Mouse (Mus musculus): Measurements from ENCODE around the gene Ap3d1. TPM values are rescaled to one million over a fixed set of nuclear protein-coding genes. Genes with fewer than 3 reads are reported as not detected.
A peak's percentile ranks its signal among the peaks of the same experiment; 100 is the strongest.

The Ap3d1 gene
- total RNA-seq, 1 experiment from 2014 or later: 33.6 TPM

DNA sequence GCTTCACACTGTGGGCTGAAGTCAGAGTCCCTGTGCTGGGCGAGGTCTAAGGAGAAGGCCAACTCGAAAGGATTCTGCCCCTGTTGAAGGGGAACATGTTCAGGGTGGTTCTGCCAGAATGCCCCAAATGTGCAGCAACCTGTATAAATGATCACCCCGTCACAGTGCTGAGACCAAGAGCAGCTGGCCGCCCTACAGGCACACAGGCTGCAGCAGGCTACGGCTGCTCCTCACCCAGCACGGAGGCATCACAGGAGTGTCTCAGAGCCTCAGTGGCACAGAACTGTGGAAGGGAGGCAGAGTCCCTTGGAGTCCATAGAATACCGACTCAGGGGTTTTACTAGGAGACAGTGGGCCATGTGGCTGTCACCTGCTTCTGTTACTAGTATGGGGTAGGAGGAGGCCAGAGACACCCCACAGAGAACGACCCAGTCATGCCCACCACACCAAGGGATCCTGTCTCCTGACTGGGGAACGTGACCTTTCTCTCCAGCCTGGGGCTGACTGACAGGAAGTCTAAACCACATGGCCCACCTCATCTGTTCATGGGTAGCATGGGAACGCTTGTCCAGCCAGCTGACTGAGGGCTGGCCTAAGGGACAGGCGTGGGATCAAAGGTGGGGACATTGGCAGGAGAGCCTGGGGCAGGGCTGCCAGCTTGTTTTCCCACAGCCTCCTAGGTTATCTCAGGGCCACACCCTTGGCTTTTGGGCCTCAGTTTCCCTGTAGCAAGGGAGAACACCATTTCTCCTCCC, 70.0 kb downstream of the Ap3d1 start:
- no peak for ATAC-seq (replicated peaks; ENCODE audit: low read depth, poor library complexity, severe bottlenecking)

- no peak for ATAC-seq (replicated peaks; ENCODE audit: low read depth, poor library complexity, severe bottlenecking)
These were observed 70.8 kb downstream of the Ap3d1 start for GRCm38 (mm10) chr10:80671251-80671650.

GRCm38 (mm10) chr10:80670531-80670930, 71.5 kb downstream of the Ap3d1 start:
- no peak for ATAC-seq (replicated peaks; ENCODE audit: low read depth, poor library complexity, severe bottlenecking)

DNA sequence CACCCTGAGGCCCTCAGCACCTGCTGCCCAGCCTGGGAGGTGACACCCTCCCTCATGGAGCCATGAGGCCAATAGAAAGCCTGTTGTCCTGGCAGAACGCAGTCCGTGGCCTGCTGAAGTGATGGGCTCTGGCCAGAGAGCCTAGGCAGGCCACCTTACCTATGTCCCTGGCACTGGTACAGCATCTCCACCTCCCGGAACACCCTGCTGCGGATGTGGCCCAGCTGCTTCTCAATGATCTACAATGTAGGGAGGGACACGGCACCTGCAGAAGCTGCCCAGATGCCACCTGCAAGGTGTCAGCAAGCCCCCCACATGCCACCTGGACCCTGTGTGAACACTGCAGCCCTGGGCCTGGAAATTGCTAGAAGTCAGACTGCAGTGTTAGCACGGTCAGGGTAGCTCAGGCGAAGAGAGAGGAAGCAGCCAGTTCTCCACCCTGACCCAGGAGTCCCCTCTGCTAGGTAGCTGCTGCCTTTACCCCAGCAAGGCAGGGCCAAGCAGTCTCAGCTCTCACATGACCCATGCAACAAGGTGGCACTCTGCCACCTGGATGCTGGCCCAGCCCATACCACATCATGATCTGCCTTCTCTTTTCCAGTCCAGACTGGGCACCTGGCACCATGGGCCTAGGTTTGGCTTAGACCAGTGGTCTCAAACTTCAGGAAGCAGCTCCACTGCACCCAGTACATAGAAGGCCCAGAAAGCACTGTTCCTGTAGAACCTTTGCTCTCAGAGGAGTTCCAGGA, 72.2 kb downstream of the Ap3d1 start:
- ATAC-seq (replicated peaks; ENCODE audit: low read depth, poor library complexity, severe bottlenecking): no peak

GRCm38 (mm10) chr10:80669018-80669417, 73.0 kb downstream of the Ap3d1 start:
- no peak for ATAC-seq (replicated peaks; ENCODE audit: low read depth, poor library complexity, severe bottlenecking)

DNA sequence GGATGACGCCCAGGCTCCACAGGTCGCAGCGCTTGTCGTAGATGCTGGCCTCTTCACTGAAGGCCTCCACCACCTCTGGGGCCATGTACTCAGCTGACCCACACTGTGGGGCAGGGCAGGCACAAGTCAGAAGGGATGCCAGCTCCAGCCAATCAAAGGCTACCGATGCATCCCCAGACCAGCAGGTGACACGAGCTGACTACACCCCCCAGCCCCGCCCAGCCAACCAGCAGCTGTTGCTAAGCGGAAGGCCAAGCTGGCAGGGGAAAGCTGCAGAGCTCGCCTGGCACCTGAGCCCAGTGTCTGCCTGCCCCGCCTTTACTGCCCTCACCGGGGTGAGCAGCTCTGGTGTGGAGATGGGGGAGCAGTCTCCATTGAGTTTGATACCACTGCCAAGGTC, 73.5 kb downstream of the Ap3d1 start:
- no peak for ATAC-seq (replicated peaks; ENCODE audit: low read depth, poor library complexity, severe bottlenecking)

DNA sequence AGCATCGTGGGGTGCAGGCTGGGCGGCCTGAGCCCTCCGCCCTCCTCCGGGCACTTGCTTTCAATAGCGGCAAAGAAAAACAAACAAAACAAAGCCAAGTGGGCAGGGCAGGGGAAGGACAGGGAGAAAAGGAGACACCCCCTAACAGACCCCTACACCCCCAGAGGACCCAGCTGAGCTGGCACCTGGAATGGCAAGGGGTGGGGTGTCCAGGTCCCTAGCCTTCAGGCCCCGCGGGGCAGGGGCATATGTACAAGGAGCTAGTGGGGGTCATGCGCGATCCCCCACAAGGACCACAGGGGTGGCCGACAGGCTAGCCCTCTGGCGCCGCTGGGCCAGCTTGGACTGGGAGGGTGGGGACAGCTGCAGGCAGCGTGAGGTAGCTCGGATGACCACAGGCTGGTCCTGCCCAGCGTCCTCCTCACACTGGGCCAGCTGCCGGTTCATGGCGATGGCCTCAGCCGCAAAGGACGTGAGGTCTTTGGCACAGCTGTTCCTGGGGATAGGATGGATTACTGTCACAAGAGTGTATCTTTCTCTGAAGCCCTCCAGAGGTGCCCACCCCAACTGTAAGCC, 75.1 kb downstream of the Ap3d1 start:
- no peak for ATAC-seq (replicated peaks; ENCODE audit: low read depth, poor library complexity, severe bottlenecking)

GRCm38 (mm10) chr10:80665981-80666733, 75.9 kb downstream of the Ap3d1 start:
- peak; percentile 48 for ATAC-seq (replicated peaks; ENCODE audit: low read depth, poor library complexity, severe bottlenecking)

GRCm38 (mm10) chr10:80665459-80665858, 76.6 kb downstream of the Ap3d1 start:
- ATAC-seq (replicated peaks; ENCODE audit: low read depth, poor library complexity, severe bottlenecking): no peak

DNA sequence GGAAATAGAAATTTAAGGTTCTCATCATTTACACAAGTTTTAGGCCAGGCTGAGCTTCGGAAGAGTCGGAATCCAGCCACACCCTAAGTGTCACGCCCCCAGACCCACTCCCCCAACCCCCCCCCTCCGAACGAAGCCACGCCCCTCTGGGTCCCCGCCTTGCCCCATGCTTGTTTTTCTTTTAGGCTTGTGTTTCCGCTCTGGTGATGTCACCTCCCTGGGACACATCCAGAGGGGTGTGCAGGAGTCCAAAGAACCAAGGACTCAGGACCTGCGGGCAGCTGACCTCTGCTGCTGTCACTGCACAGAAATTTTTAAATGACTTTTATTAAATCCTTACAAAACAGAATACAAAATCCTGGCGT, 77.1 kb downstream of the Ap3d1 start:
- ATAC-seq (replicated peaks; ENCODE audit: low read depth, poor library complexity, severe bottlenecking): no peak

DNA sequence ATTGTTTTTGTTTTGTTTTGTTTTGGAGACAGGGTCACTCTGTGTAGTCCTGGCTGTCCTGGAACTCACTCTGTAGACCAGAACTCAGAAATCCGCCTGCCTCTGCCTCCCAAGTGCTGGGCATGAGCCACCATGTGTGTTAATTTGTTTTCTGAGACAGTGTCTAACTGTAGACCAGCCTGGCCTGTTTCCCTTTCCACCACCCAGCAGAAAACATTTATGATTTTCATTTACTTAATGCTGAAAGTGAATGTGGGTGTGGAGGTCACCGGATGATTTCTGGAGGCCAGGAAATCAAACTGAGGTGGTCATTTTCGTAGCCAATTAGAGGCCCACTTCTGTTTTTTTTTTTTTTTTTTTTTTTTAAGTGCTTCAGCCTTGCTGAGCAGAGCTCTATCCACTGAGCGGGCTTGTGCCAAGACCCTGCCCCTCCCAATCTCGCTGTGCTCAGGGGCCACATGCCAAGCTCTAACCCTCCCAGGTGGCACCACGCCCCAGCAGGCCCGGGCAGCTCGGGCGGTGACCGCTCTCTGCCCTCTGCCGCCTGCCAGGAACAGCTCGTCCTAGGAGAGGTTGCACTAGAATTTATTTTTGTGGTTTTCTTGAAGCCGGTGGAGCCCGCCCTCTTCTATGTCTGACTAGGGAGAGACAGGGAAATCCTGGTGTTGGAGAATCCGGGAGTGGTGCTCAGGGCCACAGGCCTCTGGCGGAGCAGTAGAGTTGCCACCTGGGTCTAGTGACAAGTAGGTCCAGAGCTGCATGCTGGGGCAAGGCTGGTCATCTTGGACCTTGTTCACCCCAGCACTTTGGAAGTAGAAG, 77.7 kb downstream of the Ap3d1 start:
- ATAC-seq (replicated peaks; ENCODE audit: low read depth, poor library complexity, severe bottlenecking): peak; percentile 53

- no peak for ATAC-seq (replicated peaks; ENCODE audit: low read depth, poor library complexity, severe bottlenecking)
These were observed 78.4 kb downstream of the Ap3d1 start for GRCm38 (mm10) chr10:80663485-80664196.

DNA sequence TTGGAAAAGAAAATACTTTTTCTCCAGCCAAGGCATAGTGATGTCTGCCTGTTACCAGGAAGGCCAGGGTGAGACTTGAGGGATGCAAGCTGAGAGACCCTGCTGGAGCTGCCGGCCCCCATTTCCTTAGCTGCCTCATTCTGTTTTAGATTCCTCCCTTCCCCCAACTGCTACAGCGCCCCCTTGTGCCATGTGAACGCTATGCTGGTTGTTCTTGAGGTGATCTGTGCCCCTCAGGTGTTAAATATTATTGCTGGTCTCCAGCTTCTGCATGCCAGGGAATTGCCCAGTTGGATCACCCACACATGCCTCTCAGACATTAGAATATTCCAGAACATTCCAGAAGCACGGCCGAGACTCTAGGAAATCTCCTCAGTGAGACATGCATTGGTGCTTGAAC, 80.9 kb downstream of the Ap3d1 start:
- no peak for ATAC-seq (replicated peaks; ENCODE audit: low read depth, poor library complexity, severe bottlenecking)

DNA sequence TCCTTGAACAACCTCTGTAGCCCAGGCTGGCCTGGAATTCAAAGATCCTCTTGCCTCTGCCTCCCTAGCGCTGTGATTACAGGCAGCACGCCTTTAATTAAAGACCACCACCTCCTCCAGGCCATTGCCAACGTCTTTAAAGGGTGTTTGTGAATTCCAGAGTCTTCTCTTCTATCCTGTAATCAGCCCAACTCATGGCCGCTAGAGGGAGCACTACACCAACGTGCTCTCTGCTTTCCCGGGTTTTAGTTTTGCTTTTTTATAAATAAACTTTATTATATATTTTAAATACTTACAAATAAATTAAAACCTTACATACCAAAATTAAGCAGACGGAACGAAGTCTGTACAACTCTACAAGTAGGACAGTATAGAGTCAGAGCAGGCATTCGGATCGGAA, 82.9 kb downstream of the Ap3d1 start:
- 0 out of 2 replicates have a peak, but pooled peaks have one; percentile 27 for ATAC-seq (replicated peaks; ENCODE audit: low read depth, poor library complexity, severe bottlenecking)

GRCm38 (mm10) chr10:80658841-80659202, 83.2 kb downstream of the Ap3d1 start:
- ATAC-seq (replicated peaks; ENCODE audit: low read depth, poor library complexity, severe bottlenecking): peak; percentile 60

DNA sequence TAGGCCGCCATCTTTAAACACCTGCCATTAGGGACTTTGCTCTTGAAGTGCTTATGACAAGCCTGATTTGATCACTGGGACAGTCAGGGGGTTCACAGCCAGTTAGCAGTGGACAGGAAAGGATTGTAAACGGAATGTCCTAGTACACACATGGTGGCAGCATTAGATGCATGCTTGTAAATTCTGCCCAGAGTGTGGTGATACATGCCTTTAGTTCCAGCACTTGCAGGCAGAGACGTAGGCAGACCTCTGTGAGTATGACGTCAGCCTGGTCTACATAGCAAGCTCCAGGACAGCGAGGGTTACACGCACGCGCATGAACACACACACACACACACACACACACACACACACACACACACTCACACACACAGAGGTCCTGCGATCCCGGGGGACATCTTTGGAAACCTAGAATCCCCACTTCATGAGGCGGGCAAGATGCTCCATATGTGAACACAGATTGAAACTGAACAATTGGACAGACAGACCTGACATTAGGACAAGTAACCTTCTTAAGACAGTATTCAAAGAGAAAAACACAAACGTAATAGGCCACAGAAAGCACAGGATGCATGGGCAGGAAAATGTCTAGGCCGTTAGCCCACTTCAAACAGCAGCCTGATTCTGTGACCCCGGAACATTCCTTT, 83.7 kb downstream of the Ap3d1 start:
- ATAC-seq (replicated peaks; ENCODE audit: low read depth, poor library complexity, severe bottlenecking): no peak
